Mouse (Mus musculus) effector memory CD4-positive, alpha-beta T cell, adult 5 months (primary cell): ENCODE measurements around the gene Ndufb3. TPM values are rescaled to one million over a fixed set of nuclear protein-coding genes. Genes with fewer than 3 reads are reported as not detected.

ENCODE experiments used
- polyA plus RNA-seq: library from polyadenylated mRNA; unstranded; fragments of 100-300 nt; shearing (Covaris generic); gene quantifications from one replicate; pipeline ENCODE4 v1.2.1, GENCODE M21; 2017

Gene Ndufb3
- polyA plus RNA-seq, result 66.2 TPM

DNA sequence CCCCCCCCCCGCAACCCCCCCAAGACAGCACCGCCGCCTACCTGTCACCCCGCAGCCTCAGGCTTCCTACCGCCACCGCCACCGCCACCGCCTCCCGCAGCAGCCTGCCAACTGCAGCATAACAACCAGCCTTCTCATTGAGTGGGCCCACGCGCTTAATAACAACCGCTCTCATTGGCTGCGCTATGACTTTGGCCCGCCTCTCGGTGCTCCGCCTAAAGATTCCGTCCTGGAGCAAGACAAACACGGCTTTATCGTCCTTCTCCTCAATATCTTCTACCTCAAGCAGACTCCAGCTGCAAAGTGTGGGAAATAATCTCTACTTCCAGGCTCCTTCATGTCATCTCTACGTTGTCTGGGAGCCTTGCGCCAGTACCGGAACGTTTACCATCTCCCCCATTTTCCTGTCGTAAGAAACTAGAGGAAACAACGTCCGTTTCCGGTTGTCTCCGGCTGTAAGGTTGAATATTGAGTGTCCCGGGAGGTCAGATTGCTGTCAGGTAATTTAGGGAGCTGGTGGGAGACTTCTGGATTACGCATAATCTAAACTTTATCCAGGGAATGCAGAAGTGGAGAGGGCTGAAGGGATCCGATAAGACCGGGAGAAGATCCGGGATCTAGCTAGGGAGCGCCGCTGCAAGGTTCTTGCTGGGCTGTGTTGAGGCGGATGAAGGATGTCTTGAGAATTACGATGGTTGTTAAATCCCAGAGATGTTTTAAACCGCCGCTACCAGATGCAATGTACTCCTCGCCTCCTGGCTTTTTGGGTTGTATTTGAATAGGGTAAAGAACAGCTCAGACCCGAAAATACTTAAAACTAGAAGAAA lies at the start of gene Ndufb3, which contains the start of gene Fam126b:
Gene Ndufb3, plus strand, starts transcription at position 214 of the 827 bp plus-strand sequence.
Gene Fam126b, minus strand, starts transcription at position 153 of the 827 bp plus-strand sequence.

Other genes with a start within 250 kb of the Ndufb3 start
- 400 TPM for gene Bzw1, start 193.5 kb upstream of the Ndufb3 start, polyA plus RNA-seq
- 1,257 TPM for gene Clk1, start 162.3 kb upstream of the Ndufb3 start, polyA plus RNA-seq
- 21.8 TPM for gene Nif3l1, start 141.2 kb upstream of the Ndufb3 start, polyA plus RNA-seq
- 27.0 TPM for gene Ppil3, start 140.9 kb upstream of the Ndufb3 start, polyA plus RNA-seq
- gene Orc2, start 81.3 kb upstream of the Ndufb3 start, polyA plus RNA-seq, result 28.5 TPM
- 8.3 TPM for gene Fam126b, start 61 bp upstream of the Ndufb3 start, polyA plus RNA-seq
- gene Als2cr12, start 109.6 kb downstream of the Ndufb3 start, polyA plus RNA-seq, result not detected
- gene Cflar, start 125.1 kb downstream of the Ndufb3 start, polyA plus RNA-seq, result 112 TPM
- gene Casp8, start 209.0 kb downstream of the Ndufb3 start, polyA plus RNA-seq, result 85.4 TPM